Mouse (Mus musculus) brain, embryonic 14.5 days (tissue): Measurements from ENCODE around the gene Fads3.

ENCODE experiments used
- CTCF ChIP-seq: fragments of 200-500 bp; IDR thresholded peaks from 2 replicates; pipeline ENCODE4 v1.5.1; 2012; ENCODE audit warnings: inconsistent platforms, mild to moderate bottlenecking, moderate library complexity, borderline replicate concordance; ENCODE audit not compliant: insufficient read depth, insufficient read length; ENCODE audit errors: extremely low read depth
- POLR2A ChIP-seq: fragments of 200-500 bp; IDR thresholded peaks from 2 replicates; pipeline ENCODE4 v1.6.1; 2012; ENCODE audit warnings: mild to moderate bottlenecking, inconsistent platforms, borderline replicate concordance; ENCODE audit not compliant: poor library complexity, insufficient read depth, insufficient read length, severe bottlenecking; ENCODE audit errors: extremely low read depth

GRCm38 (mm10) chr19:10108129-10108528, 66.8 kb downstream of the Fads3 start:
- TF ChIP-seq CTCF: no peak
- no peak for TF ChIP-seq POLR2A
